Mouse (Mus musculus) CD4-positive, CD25-positive, alpha-beta regulatory T cell, adult 4 months (primary cell): ENCODE results near the gene Ftcd. TPM values are rescaled to one million over a fixed set of nuclear protein-coding genes. Genes with fewer than 3 reads are reported as not detected.

Experiments used
- ATAC-seq: one replicate; pipeline ENCODE4 v1.8.0; 2017
- polyA plus RNA-seq, 2 experiments: library from polyadenylated mRNA; unstranded; fragments of 100-300 nt; shearing (Covaris generic); gene quantifications; one replicate each; pipeline ENCODE4 v1.2.1; 2017

The Ftcd gene
- polyA plus RNA-seq, 2 experiments from 2014 or later, result not detected

DNA sequence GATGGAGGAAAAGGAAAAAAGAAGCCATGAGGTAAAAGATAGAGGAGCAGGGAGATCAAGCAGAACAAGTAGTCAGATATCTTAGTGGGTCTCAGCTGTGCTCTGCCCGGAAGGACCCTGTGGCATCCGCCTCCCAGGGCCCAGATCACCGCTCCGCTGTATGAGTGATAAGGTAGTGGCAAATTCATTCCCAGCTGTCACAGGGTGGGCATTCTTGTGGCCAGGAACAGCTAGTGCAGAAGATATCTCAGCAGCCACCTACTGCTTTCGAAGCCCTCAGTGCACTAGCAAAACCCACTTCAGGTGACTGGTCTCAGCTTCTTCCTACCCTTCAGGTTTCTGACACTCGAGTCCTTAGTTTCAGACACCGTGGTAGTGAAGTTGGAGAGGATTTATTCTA, 37.0 kb downstream of the Ftcd start:
- no peak for ATAC-seq

DNA sequence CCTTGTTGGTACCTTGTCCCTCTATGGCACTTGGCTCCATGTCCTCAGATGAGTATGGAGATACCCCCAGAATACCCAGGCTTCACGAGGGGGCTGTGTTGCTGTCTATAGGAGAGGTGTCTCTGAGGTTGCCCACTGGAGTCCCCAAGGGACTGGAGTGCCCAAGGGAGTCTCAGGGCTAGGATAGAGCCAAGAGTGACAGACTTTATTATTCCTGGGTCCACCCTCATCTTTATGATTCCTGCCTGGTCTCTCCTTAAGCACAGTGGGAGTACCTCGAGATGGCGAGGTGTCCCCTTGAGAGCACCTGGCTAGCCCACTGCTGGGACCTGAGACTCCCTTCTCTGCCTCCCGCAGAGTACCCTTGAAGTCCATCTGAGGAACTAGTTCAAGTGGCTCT, 47.0 kb downstream of the Ftcd start:
- ATAC-seq, result no peak

DNA sequence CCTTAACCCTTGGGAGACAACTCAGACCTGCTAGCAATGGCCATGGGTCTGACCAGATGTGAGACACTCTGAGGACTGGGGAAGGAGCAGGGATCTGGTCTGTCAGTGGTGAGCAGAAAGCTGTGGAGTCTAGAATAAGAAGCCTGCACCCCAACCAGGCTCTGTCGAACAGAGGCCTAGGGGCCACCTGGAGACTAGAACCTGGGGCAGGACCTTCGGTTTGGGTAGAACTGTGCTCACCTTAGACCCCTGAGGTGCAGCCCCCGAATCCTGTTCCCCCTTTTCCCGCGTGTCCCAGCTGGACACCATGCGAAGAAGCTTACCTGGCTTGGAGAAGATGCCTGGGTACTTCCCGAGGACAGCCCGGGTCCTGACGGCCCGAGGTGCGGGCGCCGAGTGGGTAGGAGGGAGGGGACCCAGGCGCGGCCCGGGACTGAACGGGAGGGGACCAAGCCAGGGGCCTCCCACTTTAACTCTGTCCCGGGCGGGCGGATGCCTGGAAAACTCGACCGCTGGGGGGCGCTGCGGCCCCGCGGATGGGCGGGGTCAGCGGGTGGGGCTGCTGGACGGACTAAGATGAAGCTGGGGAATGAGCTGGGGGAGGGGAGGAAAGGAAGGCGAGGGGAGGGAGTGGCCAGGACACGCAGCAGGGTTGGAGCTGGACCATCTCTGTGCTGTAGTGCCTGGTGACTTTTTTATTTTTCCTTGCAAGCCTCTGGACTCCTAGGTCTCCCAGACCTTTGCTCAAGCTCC, 47.7 kb downstream of the Ftcd start, which contains the start of gene Col6a2:
Col6a2 (minus strand) TSS at position 703 of the 753 bp plus-strand sequence.
- no peak for ATAC-seq

DNA sequence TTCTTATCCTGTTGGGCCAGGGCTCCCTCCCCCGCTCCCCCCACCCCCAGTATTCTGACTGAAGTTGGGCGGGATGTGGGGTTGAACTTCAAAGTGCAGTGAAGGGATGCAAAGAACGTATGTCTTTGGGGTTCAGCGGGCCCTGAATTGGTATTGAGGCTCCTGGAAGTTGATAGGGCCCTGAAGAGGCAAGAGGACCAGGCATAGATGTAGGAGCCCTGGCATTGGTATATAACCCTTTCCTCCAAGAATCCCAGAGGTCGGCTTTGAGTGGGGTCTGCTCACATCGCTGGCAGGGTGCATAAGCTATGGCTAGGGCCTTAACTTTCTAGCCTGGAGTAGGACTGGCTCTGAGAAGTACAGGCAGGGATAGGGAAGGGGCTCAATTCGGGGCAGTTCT, 48.3 kb downstream of the Ftcd start:
- no peak for ATAC-seq

DNA sequence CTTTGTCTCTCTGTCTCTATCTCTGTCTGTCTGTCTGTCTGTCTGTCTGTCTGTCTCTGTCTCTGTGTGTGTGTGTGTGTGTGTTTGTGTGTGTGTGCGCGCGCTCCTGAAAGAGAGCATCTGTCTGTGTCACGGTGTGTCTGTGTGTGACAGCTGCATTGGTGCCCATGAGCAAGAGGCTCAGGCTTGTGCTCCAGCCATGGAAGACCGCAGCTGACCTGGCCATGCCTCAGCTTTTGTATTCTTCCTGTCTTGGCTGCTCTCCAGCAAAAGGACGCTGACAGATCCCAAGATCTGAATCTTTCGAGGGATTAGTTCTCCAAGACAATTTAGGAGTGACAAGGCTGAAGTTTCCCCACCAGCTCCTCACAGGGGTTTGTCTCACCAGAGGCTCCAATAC, 49.5 kb downstream of the Ftcd start:
- ATAC-seq, result no peak

DNA sequence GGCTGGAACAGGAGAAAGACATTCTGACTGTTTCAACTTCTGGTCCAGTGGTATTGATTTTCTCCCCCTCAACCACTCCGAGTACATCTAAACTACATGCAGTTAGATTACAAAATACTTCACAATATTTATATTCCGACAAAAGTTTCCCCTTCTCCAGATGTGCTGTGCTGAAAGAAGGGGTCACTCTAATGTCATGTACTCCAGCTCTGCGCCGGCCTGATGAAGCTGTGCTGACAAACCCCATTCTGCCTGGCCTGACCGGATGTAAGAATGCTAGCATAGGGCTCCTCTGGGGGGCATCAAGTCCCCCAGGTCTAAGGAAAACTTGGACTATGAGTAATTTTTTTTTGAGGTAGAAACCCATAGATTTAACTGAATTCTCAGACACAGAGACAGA, 52.3 kb downstream of the Ftcd start:
- no peak for ATAC-seq

DNA sequence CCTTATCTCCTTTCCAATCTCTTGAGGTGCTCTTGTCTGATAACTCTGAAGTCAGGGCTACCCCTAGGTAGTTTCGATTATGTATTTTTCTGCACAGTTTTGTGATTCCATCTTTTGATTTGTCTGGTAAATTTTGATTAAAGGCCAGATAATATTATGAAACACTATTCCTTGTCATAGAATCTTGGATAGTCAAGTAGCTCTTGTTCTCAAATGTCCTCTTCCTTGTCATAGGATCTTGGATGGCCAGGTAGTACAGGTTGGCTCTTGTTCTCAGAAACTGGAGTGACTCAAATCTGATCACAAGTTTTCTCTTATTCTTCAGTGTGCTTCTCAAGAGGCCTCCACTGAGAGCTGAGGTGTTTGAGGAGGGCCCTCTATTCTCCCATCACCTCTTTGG, 55.2 kb downstream of the Ftcd start:
- no peak for ATAC-seq

DNA sequence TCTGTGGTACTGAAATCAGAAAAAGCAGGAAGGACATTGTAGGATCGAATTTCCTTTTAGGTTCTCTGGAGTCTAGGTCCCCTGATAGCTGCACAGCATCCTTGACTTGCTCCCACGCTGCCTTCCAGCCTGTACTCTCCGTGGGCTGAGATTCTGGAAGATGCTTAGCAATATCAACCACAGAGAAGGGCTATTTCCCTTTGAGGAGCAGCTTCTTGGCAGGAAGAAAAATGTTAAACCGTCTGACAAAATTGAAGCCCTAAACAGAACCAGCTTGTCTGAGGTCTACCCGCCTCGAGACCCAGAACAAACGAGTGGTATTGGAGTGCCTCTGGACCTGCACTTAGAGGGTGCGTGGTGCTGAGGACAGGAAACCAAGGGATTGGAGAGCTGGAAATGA, 57.2 kb downstream of the Ftcd start:
- no peak for ATAC-seq

DNA sequence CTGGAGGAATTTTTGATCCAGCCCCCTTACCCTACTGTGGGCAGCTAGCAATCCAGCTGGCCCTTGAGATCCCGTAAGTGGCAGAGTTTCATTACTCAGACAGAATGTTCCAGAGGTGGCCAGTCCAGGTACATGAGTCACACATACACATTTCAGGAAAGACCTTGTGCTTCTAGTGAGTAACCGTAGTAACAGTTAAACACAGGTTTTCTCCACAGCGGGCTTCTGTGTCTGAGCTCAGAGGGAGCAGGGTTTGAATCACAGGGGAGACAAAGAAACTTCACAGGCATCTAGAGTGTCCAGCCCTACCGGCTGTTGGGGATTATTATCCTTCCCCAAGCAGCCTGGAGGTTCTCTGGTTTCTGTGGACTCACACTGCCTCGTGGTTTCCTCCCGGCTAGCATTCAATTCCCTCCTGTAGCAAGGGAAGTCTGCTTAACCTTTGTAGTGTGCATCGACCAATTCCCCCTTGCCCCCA, 58.7 kb downstream of the Ftcd start:
- ATAC-seq, result no peak

DNA sequence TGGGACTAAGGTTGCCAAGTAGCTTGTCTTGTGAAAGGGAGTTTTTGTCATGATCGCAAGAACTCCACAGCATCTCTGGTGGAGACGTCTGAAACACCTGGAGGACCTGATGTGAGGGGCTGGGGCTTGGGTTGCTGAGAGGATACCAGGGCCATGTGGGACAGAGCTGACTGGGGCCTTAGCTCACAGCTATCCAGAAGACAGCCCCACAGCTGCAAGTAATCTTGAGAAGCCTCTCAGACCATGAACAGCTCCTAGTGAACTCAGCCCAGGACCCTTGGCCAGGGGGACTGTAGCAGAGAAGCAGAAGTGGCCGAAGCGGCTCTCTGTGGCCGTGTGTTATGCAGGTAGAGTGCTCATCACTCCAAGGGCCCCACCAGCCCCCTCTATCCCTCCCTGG, 59.1 kb downstream of the Ftcd start:
- no peak for ATAC-seq

DNA sequence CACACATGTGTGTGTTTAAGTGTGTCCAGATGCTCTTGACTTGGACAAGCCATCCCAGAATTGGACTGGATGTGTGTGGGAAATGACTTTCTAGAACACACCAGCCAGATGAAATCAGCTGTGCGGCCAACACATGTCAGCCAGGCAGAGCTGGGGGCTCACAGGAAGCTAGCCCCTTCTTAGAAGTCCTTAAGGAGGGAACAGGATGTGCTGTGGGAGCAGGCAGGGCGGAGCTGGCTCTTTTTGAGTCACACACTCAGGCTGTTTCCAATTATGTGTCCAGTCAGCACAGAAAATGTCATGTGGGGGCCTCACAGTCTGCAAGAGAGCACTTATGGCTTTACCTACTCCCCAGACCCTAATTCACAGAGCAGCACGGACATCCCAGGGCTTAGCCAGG, 60.6 kb downstream of the Ftcd start:
- ATAC-seq, result no peak

DNA sequence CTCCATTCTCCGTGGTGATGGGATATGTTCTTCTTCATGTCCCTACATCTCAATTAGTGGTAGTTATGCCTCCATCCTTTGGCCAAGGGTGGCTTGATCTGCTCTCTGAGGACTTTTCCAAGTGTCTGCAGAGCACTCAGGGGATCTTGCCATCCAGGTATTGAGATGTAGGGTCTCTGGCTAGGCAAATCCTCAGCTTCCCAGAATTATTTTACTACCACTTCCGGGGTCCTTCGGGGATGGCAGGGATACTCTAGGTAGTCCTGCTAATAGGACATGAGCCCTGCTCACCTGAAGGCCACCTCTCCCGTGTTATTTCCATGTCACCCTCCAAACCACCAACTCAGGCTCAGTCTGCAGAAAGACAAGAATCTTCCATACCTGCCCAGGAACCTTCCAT, 61.2 kb downstream of the Ftcd start:
- no peak for ATAC-seq

Other genes starting within 250 kb of the Ftcd start
- gene Dip2a, start 230.4 kb upstream of the Ftcd start, polyA plus RNA-seq, result 1 to 10 TPM; 2.0 to 2.6 TPM
- gene AC141477.1, start 135.2 kb upstream of the Ftcd start, polyA plus RNA-seq, result 1 to 10 TPM in 1 of 2 experiments, not detected in 1; 4.9 TPM
- gene Pcnt, start 132.9 kb upstream of the Ftcd start, polyA plus RNA-seq, result 10 to 100 TPM in 1 of 2 experiments, 1 to 10 TPM in 1; 8.6 to 11.8 TPM
- under 1 TPM in 1 of 2 experiments, not detected in 1; 0.24 TPM for gene 2610028H24Rik, start 126.6 kb upstream of the Ftcd start, polyA plus RNA-seq
- gene Mcm3ap, start 106.7 kb upstream of the Ftcd start, polyA plus RNA-seq, result 10 to 100 TPM; 47.6 to 56.5 TPM
- 1 to 10 TPM; 3.2 to 4.1 TPM for gene Ybey, start 106.5 kb upstream of the Ftcd start, polyA plus RNA-seq
- gene Lss, start 44.1 kb upstream of the Ftcd start, polyA plus RNA-seq, result 10 to 100 TPM; 13.8 to 15.3 TPM
- not detected for gene Spatc1l, start 13.4 kb upstream of the Ftcd start, polyA plus RNA-seq
- not detected for gene Col6a2, start 48.0 kb downstream of the Ftcd start, polyA plus RNA-seq
- not detected for gene Col6a1, start 150.5 kb downstream of the Ftcd start, polyA plus RNA-seq